Mouse (Mus musculus) midbrain, embryonic 15.5 days (tissue): ENCODE results near the gene Abcc10. TPM values are rescaled to one million over a fixed set of nuclear protein-coding genes. Genes with fewer than 3 reads are reported as not detected.
A peak's percentile ranks its signal among the peaks of the same experiment; 100 is the strongest.

Experiments
- ATAC-seq: fragments of 200-750 bp; cut with Nextera tagmentation; replicated peaks from 2 replicates; pipeline ENCODE4 v1.8.0; 2017; ENCODE audit warnings: moderate TSS enrichment
- H3K27ac ChIP-seq: fragments of 300-500 bp; sonication (generic); 2 replicates; pipeline ENCODE4 v1.5.1; 2015; ENCODE audit warnings: mild to moderate bottlenecking, inconsistent platforms
- H3K27me3 ChIP-seq: fragments of 300-500 bp; sonication (generic); replicated peaks from 2 replicates; pipeline ENCODE4 v1.6.1; 2015; ENCODE audit warnings: inconsistent platforms
- H3K36me3 ChIP-seq: fragments of 300-500 bp; sonication (generic); replicated peaks from 2 replicates; pipeline ENCODE4 v1.6.1; 2015; ENCODE audit warnings: inconsistent platforms
- H3K4me1 ChIP-seq: fragments of 300-500 bp; sonication (generic); 2 replicates; pipeline ENCODE4 v1.6.1; 2015; ENCODE audit warnings: inconsistent platforms
- H3K4me2 ChIP-seq: fragments of 300-500 bp; sonication (generic); 2 replicates; pipeline ENCODE4 v1.6.1; 2015; ENCODE audit warnings: inconsistent platforms, mild to moderate bottlenecking, moderate library complexity
- H3K4me3 ChIP-seq: fragments of 300-500 bp; sonication (generic); 2 replicates; pipeline ENCODE4 v1.5.1; 2015; ENCODE audit warnings: mild to moderate bottlenecking, inconsistent platforms
- H3K9ac ChIP-seq: fragments of 300-500 bp; sonication (generic); 2 replicates; pipeline ENCODE4 v1.6.1; 2015; ENCODE audit warnings: mild to moderate bottlenecking, inconsistent platforms
- H3K9me3 ChIP-seq: fragments of 300-500 bp; sonication (generic); 2 replicates; pipeline ENCODE4 v1.6.1; 2016; ENCODE audit warnings: inconsistent platforms
- WGBS: fragments of 180-500 bp; shearing (Covaris S2); methylation state at CpG from one replicate; pipeline ENCODE4 v1.1.7; 2015; ENCODE audit warnings: mixed read lengths; 5-methylcytosine and 5-hydroxymethylcytosine counted together
- polyA plus RNA-seq: library from polyadenylated mRNA; unstranded; fragments of >200 nt; fragmentation: Nextera tagmentation; extraction: Ambion mirVana; gene quantifications from 2 replicates; pipeline ENCODE4 v1.2.1, GENCODE M21; 2015

Abcc10 gene
- 10.7 TPM in 2 replicates for polyA plus RNA-seq

GRCm38 (mm10) chr17:46327906-46328534, at the start of gene Abcc10:
Gene Abcc10, minus strand, starts transcription at chr17:46328352.
- H3K27me3 ChIP-seq, result no peaks in the 10 kb centered on the region
- H3K4me2 ChIP-seq, result peak within 1 kb of the TSS; percentile 85
- peak within 1 kb of the TSS; percentile 91 for H3K27ac ChIP-seq
- under 1% methylated on average over 40 of the region's 40 CpGs for WGBS
- H3K9ac ChIP-seq, result peak within 1 kb of the TSS; percentile 87
- peak within 1 kb of the TSS; percentile 67 for H3K4me3 ChIP-seq
- no peaks in the 10 kb centered on the region for H3K36me3 ChIP-seq
- peak; percentile 99 for ATAC-seq
- H3K9me3 ChIP-seq, result no peaks in the 10 kb centered on the region
- peaks cover 15% of the 10 kb centered on the region for H3K4me1 ChIP-seq

DNA sequence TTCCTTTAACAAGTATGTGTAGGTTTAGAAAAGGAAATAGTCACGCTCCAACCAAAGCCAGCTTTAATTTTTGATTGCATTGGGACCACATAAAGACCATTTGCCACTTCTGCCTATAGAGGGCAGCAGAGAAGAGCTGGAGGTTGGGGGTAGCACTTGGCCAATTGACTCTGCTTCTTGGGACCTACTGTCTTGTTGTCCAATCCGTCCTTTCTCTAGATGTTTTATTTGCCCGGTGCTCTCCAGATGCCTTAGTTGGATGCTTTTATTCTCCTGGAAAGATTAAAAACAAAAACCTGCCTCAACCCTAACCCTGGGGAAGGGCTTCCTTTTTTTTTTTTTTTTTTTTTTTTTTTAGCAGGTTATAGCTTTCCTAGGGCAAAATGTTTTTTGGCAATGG, 43.6 kb upstream of the Abcc10 start:
- Histone ChIP-seq H3K36me3 (no peaks in the 10 kb centered on the region), H3K9me3 (no peaks in the 10 kb centered on the region; the same call in 1 of the 2 replicates), H3K27me3 (no peaks in the 10 kb centered on the region), H3K4me2 (no peak overlapping the region), H3K4me3 (no peak overlapping the region), H3K9ac (no peak overlapping the region), H3K4me1 (no peaks in the 10 kb centered on the region), H3K27ac (no peak overlapping the region)
- no peak for ATAC-seq
- 76% methylated on average over 3 of the region's 3 CpGs for WGBS

GRCm38 (mm10) chr17:46351026-46351700, 23.0 kb upstream of the Abcc10 start:
- Histone ChIP-seq H3K4me2 (no peak overlapping the region), H3K9ac (no peak overlapping the region), H3K27ac (no peak overlapping the region), H3K4me1 (no peaks in the 10 kb centered on the region), H3K27me3 (no peaks in the 10 kb centered on the region), H3K36me3 (no peaks in the 10 kb centered on the region), H3K4me3 (no peak overlapping the region), H3K9me3 (no peaks in the 10 kb centered on the region)
- ATAC-seq, result no peak
- 85% methylated on average over 8 of the region's 8 CpGs for WGBS

DNA sequence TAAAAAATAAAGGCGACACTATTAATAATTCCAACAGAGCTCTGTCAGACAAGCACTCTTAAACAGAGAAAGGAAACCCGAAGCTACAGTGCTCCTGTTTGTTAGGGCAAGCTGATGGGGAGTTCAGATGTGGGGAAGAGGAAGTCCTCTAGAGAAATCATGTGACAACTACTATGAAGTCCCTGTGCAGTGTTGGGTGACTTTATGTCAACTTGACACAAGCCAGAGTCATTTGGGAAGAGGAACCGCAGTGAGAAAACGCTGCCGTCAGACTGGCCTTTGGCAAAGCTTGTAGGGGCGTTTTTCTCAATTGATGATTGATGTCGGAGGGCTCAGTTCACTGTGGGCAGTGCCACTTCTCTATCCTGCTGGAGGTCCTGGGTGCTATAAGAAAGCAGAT, 13.1 kb upstream of the Abcc10 start:
- no peaks in the 10 kb centered on the region for H3K4me1 ChIP-seq
- H3K36me3 ChIP-seq, result no peaks in the 10 kb centered on the region
- no peak overlapping the region for H3K4me3 ChIP-seq
- no peak overlapping the region for H3K4me2 ChIP-seq
- H3K27me3 ChIP-seq, result no peaks in the 10 kb centered on the region
- no peaks in the 10 kb centered on the region for H3K9me3 ChIP-seq
- 85% methylated on average over 7 of the region's 7 CpGs for WGBS
- no peak overlapping the region for H3K27ac ChIP-seq
- no peak overlapping the region for H3K9ac ChIP-seq
- ATAC-seq, result no peak

DNA sequence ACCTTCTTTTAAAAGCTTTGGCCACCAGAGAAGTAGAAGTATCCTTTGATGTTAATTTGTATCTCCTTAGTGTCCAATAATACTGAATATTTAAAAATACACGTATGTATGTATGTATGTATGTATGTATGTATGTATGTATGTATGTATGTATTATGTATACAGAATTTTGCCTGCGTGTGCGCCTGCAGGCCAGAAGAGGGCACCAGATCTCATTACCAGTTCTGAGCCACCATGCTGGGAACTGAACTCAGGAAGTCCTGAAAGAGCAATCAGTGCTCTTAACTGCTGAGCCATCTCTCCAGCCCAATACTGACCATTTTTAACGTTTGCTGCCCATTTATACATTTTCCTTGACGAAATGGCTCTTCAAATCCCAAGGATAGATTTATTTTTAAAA, 8.3 kb upstream of the Abcc10 start:
- H3K9ac ChIP-seq, result no peak overlapping the region
- WGBS, result 25% methylated on average over 5 of the region's 5 CpGs
- no peak for ATAC-seq
- no peaks in the 10 kb centered on the region for H3K9me3 ChIP-seq
- H3K4me1 ChIP-seq, result no peaks in the 10 kb centered on the region
- H3K4me3 ChIP-seq, result no peak overlapping the region
- H3K27me3 ChIP-seq, result no peaks in the 10 kb centered on the region
- H3K27ac ChIP-seq, result no peak overlapping the region
- H3K36me3 ChIP-seq, result no peaks in the 10 kb centered on the region
- H3K4me2 ChIP-seq, result no peak overlapping the region

DNA sequence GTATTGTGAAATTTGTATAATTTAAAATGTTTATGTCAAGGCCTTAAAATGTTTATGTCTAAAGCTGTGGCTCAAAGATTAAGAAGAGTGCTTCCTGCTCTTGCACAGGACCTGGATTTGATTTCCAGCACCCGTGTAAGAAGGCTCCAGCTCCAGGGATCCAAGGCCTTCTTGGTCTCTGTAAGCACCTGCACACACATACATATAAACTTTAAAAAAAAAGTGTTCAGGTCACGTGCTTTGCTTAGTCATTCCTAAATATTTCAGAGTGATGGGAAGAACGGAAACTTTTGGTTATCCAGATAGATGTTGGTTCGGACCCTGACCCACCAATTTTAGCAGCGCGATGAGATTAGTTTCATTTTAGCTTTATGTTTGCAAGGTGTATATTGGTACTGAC, 571 bp upstream of the Abcc10 start:
- peak overlapping the region; percentile 85 for H3K4me2 ChIP-seq
- H3K4me1 ChIP-seq, result peaks cover 15% of the 10 kb centered on the region
- peak overlapping the region; percentile 91 for H3K27ac ChIP-seq
- H3K9me3 ChIP-seq, result no peaks in the 10 kb centered on the region
- no peaks in the 10 kb centered on the region for H3K27me3 ChIP-seq
- H3K9ac ChIP-seq, result peak overlapping the region; percentile 61; the same call in 1 of the 2 replicates
- peak overlapping the region; percentile 67 for H3K4me3 ChIP-seq
- 68% methylated on average over 6 of the region's 6 CpGs for WGBS
- ATAC-seq, result no peak
- no peaks in the 10 kb centered on the region for H3K36me3 ChIP-seq

- H3K4me3 ChIP-seq, result peak overlapping the region; percentile 67
- H3K27me3 ChIP-seq, result no peaks in the 10 kb centered on the region
- H3K36me3 ChIP-seq, result no peaks in the 10 kb centered on the region
- H3K9ac ChIP-seq, result peak overlapping the region; percentile 87
- 2% methylated on average over 27 of the region's 27 CpGs for WGBS
- H3K9me3 ChIP-seq, result no peaks in the 10 kb centered on the region
- H3K27ac ChIP-seq, result peak overlapping the region; percentile 91
- no peak for ATAC-seq
- peak overlapping the region; percentile 85 for H3K4me2 ChIP-seq
- H3K4me1 ChIP-seq, result peaks cover 15% of the 10 kb centered on the region
Observed at GRCm38 (mm10) chr17:46327413-46327905, 693 bp downstream of the Abcc10 start.

GRCm38 (mm10) chr17:46322046-46322823, 5.9 kb downstream of the Abcc10 start:
- no peak overlapping the region for H3K4me3 ChIP-seq
- no peaks in the 10 kb centered on the region for H3K9me3 ChIP-seq
- H3K4me2 ChIP-seq, result no peak overlapping the region
- H3K9ac ChIP-seq, result no peak overlapping the region
- 89% methylated on average over 14 of the region's 14 CpGs for WGBS
- no peaks in the 10 kb centered on the region for H3K36me3 ChIP-seq
- H3K27ac ChIP-seq, result no peak overlapping the region
- ATAC-seq, result no peak
- H3K27me3 ChIP-seq, result no peaks in the 10 kb centered on the region
- H3K4me1 ChIP-seq, result peaks cover 9% of the 10 kb centered on the region

GRCm38 (mm10) chr17:46320492-46320891, 7.7 kb downstream of the Abcc10 start:
- Histone ChIP-seq H3K4me1 (no peaks in the 10 kb centered on the region), H3K36me3 (no peaks in the 10 kb centered on the region), H3K9me3 (no peaks in the 10 kb centered on the region), H3K4me2 (no peak overlapping the region), H3K4me3 (no peak overlapping the region), H3K27me3 (no peaks in the 10 kb centered on the region), H3K9ac (no peak overlapping the region), H3K27ac (no peak overlapping the region)
- WGBS, result 79% methylated on average over 6 of the region's 6 CpGs
- ATAC-seq, result no peak

DNA sequence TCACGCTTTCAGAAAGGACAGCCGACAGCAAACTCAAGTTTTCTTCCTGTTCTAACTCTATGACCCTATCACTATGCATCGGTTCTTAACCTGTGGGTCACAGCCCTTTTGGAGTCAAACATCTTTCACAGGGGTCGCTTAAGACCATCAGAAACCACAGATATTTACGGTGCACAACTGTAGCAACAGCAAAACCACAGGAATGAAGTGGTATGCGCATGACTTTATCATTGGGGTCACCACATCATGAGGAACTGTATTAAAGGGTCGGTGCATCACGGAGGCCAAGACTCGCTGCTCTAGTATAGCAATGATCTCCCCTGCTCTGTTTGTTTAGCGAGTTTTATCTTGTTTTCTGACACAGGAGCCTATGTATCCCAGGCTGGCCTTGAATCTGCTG, 12.3 kb downstream of the Abcc10 start:
- H3K36me3 ChIP-seq, result no peaks in the 10 kb centered on the region
- no peak overlapping the region for H3K9ac ChIP-seq
- no peaks in the 10 kb centered on the region for H3K4me1 ChIP-seq
- no peak for ATAC-seq
- 90% methylated on average over 10 of the region's 10 CpGs for WGBS
- no peaks in the 10 kb centered on the region for H3K9me3 ChIP-seq
- no peak overlapping the region for H3K4me3 ChIP-seq
- no peaks in the 10 kb centered on the region for H3K27me3 ChIP-seq
- no peak overlapping the region for H3K4me2 ChIP-seq
- H3K27ac ChIP-seq, result no peak overlapping the region

GRCm38 (mm10) chr17:46313135-46313715, 14.9 kb downstream of the Abcc10 start:
- H3K27me3 ChIP-seq, result no peaks in the 10 kb centered on the region
- no peaks in the 10 kb centered on the region for H3K9me3 ChIP-seq
- no peak for ATAC-seq
- 83% methylated on average over 9 of the region's 9 CpGs for WGBS
- no peak overlapping the region for H3K4me3 ChIP-seq
- no peak overlapping the region for H3K27ac ChIP-seq
- H3K9ac ChIP-seq, result no peak overlapping the region
- no peaks in the 10 kb centered on the region for H3K4me1 ChIP-seq
- H3K4me2 ChIP-seq, result no peak overlapping the region
- no peaks in the 10 kb centered on the region for H3K36me3 ChIP-seq

DNA sequence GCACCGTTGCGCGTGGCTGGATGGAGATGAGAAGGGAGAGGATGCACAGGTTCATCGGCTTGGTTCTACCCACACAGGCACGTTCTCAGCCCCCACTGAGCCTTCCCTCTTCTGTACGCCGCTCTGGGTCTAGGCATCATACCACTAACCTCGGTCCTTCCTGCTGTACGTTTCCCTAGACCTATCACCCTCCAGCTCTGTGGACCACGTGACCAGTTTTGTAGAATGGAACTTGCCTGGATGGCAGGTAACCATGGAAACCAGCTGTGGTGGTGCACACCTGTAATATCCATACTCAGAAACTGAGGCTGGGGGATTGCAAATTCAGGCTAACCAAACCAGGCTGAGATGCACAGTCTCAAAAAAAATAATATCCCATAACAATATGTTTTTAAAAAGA, 17.6 kb downstream of the Abcc10 start:
- Histone ChIP-seq H3K4me3 (no peak overlapping the region), H3K9ac (no peak overlapping the region), H3K36me3 (no peaks in the 10 kb centered on the region), H3K4me2 (no peak overlapping the region), H3K27me3 (no peaks in the 10 kb centered on the region), H3K9me3 (no peaks in the 10 kb centered on the region), H3K27ac (no peak overlapping the region), H3K4me1 (no peaks in the 10 kb centered on the region)
- ATAC-seq, result no peak
- WGBS, result 84% methylated on average over 10 of the region's 10 CpGs
